Mouse (Mus musculus): ENCODE results near the gene Crip3. TPM values are rescaled to one million over a fixed set of nuclear protein-coding genes. Genes with fewer than 3 reads are reported as not detected.

Crip3 gene
- total RNA-seq (2021), result under 1 TPM; 0.36 to 0.52 TPM

GRCm38 (mm10) chr17:46428761-46429414, at the start of gene Crip3:
Gene Crip3, plus strand, starts transcription at chr17:46428926.
- DNase-seq, result no peak

DNA sequence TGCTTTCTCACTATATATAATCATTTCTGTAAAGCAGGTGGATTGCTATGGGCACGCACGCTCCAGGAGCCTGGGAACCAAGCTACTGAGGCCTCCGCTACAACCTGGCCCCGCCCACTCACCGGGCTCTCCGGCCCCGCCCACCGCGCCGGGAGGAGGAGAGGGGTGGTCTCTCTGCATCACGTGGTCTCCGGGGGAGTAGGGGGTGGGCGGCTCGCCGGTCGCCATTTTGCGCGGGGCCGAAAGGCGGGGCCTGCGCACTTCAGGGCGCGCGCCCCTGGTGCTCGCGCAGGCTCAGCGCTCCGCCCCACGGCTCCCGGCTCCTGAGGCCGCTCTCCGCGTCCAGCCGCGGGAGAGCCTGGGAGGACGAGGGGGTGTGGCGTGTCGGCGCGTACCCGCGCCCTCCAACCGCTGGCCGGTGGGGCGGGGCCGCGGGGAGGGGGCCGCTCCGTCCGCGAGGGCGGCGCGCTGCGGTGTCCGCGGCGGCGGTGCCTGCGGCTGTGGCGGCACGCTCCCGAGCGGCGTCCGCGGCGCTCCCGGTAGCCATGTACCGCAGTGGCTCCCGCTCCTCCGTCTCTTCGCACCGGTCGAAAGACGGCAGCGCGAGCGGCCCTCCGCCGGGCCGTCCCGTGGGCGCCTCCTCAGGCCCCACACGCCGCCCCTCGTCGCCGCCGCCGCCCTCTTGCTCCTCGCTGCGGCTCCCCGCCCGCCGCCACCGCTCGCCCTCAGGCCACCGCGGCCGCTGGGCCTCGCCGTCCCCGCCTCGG, 45.2 kb upstream of the Crip3 start, which contains the start of gene Zfp318:
Gene Zfp318, plus strand, starts transcription at position 438 of the 767 bp plus-strand sequence.
- DNase-seq, result peak; percentile 99

GRCm38 (mm10) chr17:46384061-46384801, 44.5 kb upstream of the Crip3 start:
- DNase-seq, result peak; percentile 38

DNA sequence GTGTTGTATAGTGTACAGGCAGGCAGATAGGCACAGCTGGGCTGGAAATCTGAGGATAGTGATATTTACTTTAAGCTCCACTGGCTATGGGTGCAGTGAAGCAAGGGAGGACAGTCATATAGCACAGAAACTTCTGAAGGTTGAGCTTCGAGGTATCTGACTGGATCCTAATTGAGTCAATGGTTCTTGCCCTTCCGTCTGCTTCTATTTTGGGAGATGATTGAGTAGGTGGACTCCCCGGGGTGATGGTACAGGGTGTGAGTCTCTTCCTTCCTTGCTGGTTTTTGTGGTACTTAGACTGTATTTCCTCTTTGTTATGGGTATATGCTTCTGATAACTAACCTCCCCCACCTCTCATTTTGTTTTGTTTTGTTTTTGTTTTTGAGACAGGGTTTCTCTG, 40.5 kb upstream of the Crip3 start:
- no peak for DNase-seq

GRCm38 (mm10) chr17:46393012-46393411, 35.7 kb upstream of the Crip3 start:
- peak; percentile 49 for DNase-seq

- DNase-seq, result no peak
Observed at GRCm38 (mm10) chr17:46394631-46395030, 34.1 kb upstream of the Crip3 start.

DNA sequence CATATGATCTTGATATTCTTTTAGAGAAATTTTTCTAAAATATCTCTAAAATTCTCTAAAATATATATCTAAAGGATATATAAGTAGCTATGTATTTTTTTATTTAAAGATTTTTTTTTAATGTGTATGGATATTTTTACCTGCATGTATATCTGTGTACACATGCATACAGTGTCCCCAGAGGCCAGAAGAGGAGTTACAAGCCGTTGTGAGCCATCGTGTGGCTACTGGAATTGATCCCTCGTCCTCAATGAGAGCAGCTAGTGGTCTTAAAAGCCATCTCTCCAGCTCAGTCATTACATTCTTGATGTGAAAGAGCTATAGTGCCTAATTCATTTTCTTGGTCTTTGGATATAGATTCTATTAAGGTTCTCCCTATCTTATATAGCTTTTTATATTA, 20.2 kb upstream of the Crip3 start:
- DNase-seq, result no peak

GRCm38 (mm10) chr17:46418628-46419027, 10.1 kb upstream of the Crip3 start:
- no peak for DNase-seq

GRCm38 (mm10) chr17:46419717-46420116, 9.0 kb upstream of the Crip3 start:
- no peak for DNase-seq

GRCm38 (mm10) chr17:46426496-46426895, 2.2 kb upstream of the Crip3 start:
- DNase-seq, result no peak

DNA sequence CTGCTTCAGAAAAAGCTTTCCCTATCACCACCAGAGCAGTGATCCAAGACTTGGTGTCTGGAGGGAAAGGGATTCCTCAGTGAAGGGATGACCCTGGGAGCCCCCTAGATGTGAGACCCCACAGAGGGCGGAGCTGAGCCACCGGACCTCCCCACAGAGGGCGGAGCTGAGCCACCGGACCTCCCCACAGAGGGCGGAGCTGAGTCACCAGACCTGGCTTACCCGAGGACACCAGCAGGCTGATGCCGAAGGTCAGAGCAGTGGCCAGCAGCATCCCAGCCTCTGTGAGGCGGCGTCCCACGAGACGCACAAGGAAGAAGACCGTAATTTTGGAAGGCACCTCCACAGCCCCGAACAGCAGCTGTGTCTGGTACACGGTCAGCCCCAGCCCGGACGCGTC, 4.9 kb downstream of the Crip3 start:
- DNase-seq, result peak; percentile 43

- DNase-seq, result peak; percentile 63
Observed at GRCm38 (mm10) chr17:46436672-46437366, 8.1 kb downstream of the Crip3 start.

DNA sequence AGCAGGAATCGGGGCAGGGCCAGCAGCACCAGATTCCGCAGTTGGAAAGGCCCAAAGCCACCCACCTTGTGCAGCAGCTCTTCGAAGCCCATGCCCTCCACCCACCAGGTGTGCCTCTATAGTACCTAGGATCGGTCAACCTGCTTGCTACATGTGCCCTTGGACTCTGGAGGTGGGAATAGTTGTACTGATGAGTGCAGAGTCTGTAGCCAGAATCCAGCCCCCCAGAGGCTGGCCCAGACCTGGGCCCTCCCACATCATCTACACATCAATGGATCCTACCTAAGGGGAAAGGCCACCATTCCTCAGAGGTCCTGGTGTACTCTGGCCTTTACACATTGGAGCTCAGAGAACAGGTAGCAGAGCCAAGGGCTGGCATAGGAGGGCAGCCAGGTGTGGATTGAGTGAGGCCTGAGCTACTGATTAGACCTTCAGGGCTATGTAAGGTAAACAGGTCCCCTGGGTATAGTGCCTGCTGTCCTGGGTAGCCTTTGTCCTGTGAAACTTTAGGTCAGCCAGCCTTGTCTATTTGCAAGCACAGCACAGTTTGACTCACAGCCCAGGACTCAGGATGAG, 9.7 kb downstream of the Crip3 start, which contains the start of gene Slc22a7:
Gene Slc22a7, minus strand, starts transcription at position 160 of the 576 bp plus-strand sequence.
- DNase-seq, result no peak

- no peak for DNase-seq
Observed at GRCm38 (mm10) chr17:46439176-46439575, 10.4 kb downstream of the Crip3 start.

GRCm38 (mm10) chr17:46444839-46445579, 16.3 kb downstream of the Crip3 start:
- no peak for DNase-seq

DNA sequence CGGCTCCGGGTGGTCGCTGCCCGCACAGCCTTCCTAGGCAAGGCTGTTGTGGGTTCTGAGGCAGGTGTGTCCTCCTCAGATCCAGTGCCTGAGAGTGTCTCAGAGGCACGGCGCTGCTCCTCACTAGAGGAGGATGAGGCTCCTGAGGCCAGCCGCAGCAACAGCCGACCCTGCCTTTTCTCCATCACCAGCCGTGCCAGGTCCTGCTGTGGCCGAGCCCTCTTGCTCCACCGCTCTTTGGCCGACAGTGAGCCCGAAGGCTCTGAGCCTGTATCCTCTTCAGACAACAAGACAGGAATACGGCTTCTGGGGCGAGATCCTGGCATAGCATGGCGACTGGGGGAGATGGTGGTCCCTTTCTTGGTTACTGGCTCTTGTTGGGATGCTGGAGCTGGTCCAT, 17.5 kb downstream of the Crip3 start:
- no peak for DNase-seq

GRCm38 (mm10) chr17:46452683-46453082, 24.0 kb downstream of the Crip3 start:
- DNase-seq, result no peak

DNA sequence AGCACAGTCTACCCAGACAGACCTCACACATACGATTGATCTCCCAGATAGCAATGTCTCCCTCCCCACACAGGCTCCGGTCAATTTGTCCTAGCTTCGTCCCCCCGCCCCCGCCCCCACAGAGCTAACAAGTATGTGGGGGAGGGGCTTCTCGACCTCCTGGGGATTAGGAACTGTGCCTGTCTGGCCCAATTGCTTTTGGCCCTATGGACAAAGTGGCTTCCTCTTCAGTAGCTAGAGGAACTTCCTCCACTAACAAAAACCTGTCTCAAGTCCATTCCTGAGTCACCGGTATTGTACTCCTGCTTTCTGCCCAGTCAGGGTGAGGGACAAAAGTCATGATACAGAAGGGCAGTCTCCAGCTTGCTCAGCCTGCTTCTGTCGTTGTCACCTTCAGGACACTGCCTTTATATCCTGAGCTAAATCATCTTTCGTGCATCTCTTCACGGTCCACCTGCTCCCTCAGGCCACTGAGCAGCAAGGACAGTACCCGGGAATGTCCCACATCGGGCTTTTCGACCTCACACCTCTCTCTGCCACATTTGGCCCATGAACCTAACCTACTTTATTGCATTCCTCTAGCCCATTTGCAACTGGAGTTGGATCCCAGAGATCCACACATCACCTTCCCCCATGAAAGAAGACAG, 24.7 kb downstream of the Crip3 start:
- no peak for DNase-seq

GRCm38 (mm10) chr17:46453970-46454411, 25.3 kb downstream of the Crip3 start:
- no peak for DNase-seq

DNA sequence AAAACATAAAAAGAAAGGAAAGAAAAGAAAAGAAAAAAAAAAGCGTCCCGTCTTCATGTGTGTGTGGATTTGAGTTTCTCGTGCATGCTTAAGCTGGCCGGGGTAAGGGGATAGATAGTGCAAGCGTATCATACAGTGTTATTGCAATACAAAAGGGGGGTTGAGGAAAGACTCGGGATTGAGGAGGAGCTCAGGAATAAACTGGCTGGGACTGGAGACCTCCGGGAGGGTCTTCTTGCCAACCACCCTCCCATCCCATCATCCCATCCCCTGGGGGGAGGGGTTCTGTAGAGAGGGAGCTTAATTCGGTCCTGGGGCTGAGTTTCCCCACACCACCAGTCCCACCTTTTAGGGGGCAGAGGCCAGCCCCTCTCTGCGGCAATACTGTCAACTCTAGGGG, 25.8 kb downstream of the Crip3 start:
- DNase-seq, result no peak
